In genomic region chr4:155172909-155173821, GRCm38 (mm10) we compare ENCODE assay signal across 8 mouse cellular contexts. TPM values are rescaled to one million over a fixed set of nuclear protein-coding genes. Genes with fewer than 3 reads are reported as not detected.
DNase-seq lines count a peak whose midpoint lies in the region; ATAC-seq and TF ChIP-seq lines count a peak whose summit lies in the region.

No protein-coding gene starts in this region.

- peak; percentile 86 for DNase-seq in ES-E14 (ENCODE audit: low read depth, low spot score)
- peak; percentile 23 for DNase-seq in c-Kit-positive CD71-positive TER-119-negative erythroid progenitor cells, embryonic 14.5 days (ENCODE audit: low read depth)
- DNase-seq in forebrain, postnatal 0 days = peak; percentile 75
- peak; percentile 94 for DNase-seq in heart, postnatal 4 days
- DNase-seq in layer of hippocampus, adult 8-10 months (ENCODE audit: low spot score in 2 of 2) = peak; percentile 81 to 82
- peak; percentile 94 for DNase-seq in retina, embryonic 14.5 days (ENCODE audit: low spot score)
- no peak for DNase-seq in thymus, adult 18-20 months

- H3K9me3 ChIP-seq in ES-E14 (ENCODE audit: control insufficient read depth, insufficient read depth, low read depth, low read length) = no peaks in the 10 kb centered on the region
- no peaks in the 10 kb centered on the region for H3K9me3 ChIP-seq in forebrain, postnatal 0 days (ENCODE audit: low read length)
- no peaks in the 10 kb centered on the region for H3K9me3 ChIP-seq in lung, embryonic 15.5 days

- no peaks in the 10 kb centered on the region for H3K27me3 ChIP-seq in forebrain, postnatal 0 days (ENCODE audit: insufficient read depth, low read length)
- no peaks in the 10 kb centered on the region for H3K27me3 ChIP-seq in lung, embryonic 15.5 days

- H3K4me2 ChIP-seq in forebrain, postnatal 0 days (ENCODE audit: low read depth) = peak overlapping the region; percentile 19; the same call in 1 of the 2 replicates
- H3K4me2 ChIP-seq in lung, embryonic 15.5 days = peak overlapping the region; percentile 43

- no peak for TF ChIP-seq CTCF in forebrain, postnatal 0 days (IDR thresholded peaks at IDR 0.05; ENCODE audit: low read depth)

- peak overlapping the region; percentile 68 for H3K9ac ChIP-seq in ES-E14 (ENCODE audit: insufficient read depth, low read depth, low read length, poor library complexity, severe bottlenecking)
- 0 out of 2 replicates have a peak overlapping the region, but pooled peaks have one; percentile 10 for H3K9ac ChIP-seq in forebrain, postnatal 0 days
- peak overlapping the region; percentile 23 for H3K9ac ChIP-seq in lung, embryonic 15.5 days

- peak overlapping the region; percentile 25 to 46 for H3K4me3 ChIP-seq in ES-E14 (ENCODE audit: insufficient read depth in 1 of 2, low read depth in 1 of 2, low read length in 2 of 2, poor library complexity in 1 of 2, severe bottlenecking in 1 of 2)
- H3K4me3 ChIP-seq in forebrain, postnatal 0 days (ENCODE audit: low read depth, low read length) = no peak overlapping the region
- H3K4me3 ChIP-seq in lung, embryonic 15.5 days = peak overlapping the region; percentile 3; the same call in 1 of the 2 replicates

- in situ Hi-C loops in ES-E14 (cut with MboI; ENCODE audit: low sequenced_read_pairs in 2 of 2, unreplicated experiment in 2 of 2) = no loop called here

- WGBS in forebrain, postnatal 0 days = 8% methylated on average over 21 of the region's 21 CpGs
- WGBS in lung, embryonic 15.5 days = 10% methylated on average over 21 of the region's 21 CpGs

- H3K36me3 ChIP-seq in ES-E14 (ENCODE audit: control insufficient read depth, insufficient read depth, low read length, poor library complexity, severe bottlenecking) = no peaks in the 10 kb centered on the region; the same call in 1 of the 2 replicates
- H3K36me3 ChIP-seq in forebrain, postnatal 0 days (ENCODE audit: insufficient read depth) = no peaks in the 10 kb centered on the region
- H3K36me3 ChIP-seq in lung, embryonic 15.5 days = no peaks in the 10 kb centered on the region

- H3K27ac ChIP-seq in ES-E14 (ENCODE audit: insufficient read depth, low read depth, low read length, poor library complexity, severe bottlenecking) = peak overlapping the region; percentile 74
- H3K27ac ChIP-seq in forebrain, postnatal 0 days (ENCODE audit: low read depth, low read length) = peak overlapping the region; percentile 51
- H3K27ac ChIP-seq in lung, embryonic 15.5 days = peak overlapping the region; percentile 98

- ATAC-seq in forebrain, postnatal 0 days = peak; percentile 74
- ATAC-seq in lung, embryonic 15.5 days (ENCODE audit: borderline replicate concordance, extremely low read depth, low FRiP score, low TSS enrichment) = peak; percentile 91

- peaks cover 34 to 48% of the 10 kb centered on the region in 2 experiments for H3K4me1 ChIP-seq in ES-E14 (ENCODE audit: control insufficient read depth in 2 of 2, insufficient read depth in 2 of 2, low read length in 2 of 2, poor library complexity in 1 of 2)
- H3K4me1 ChIP-seq in forebrain, postnatal 0 days (ENCODE audit: insufficient read depth) = peaks cover 43% of the 10 kb centered on the region
- peaks cover 94% of the 10 kb centered on the region for H3K4me1 ChIP-seq in lung, embryonic 15.5 days

TF ChIP-seq in ES-E14, 5 proteins besides CTCF, POLR2A, EP300 and RAD21:
- TF ChIP-seq HCFC1 (IDR thresholded peaks at IDR 0.05; ENCODE audit: borderline replicate concordance, insufficient read depth, low read length) = no peak
- peak; percentile 75; the same call in 1 of the 2 replicates for TF ChIP-seq CHD2 (IDR thresholded peaks at IDR 0.05; ENCODE audit: low read depth, low read length)

RNA-seq across cellular contexts. Expression of gene Ski, which starts 49.2 kb away (rescaled TPM):
- 30.2 and 38.0 TPM in 2 replicates for total RNA-seq in ES-E14 (2012; rRNA removed)
- total RNA-seq in forebrain, postnatal 0 days (2014; rRNA removed) = 66.9 and 68.7 TPM in 2 replicates
- polyA plus RNA-seq in forebrain, postnatal 0 days (2015; fragmentation: Nextera tagmentation; extraction: Ambion mirVana) = 11.7 and 12.2 TPM in 2 replicates
- total RNA-seq in heart, postnatal 4 days (2021) = 10 to 100 TPM; 93.8 to 98.1 TPM
- 100 to 1,000 TPM; 122 to 130 (median 125) TPM for total RNA-seq in layer of hippocampus, adult 8-10 months (2022)
- 16.1 and 16.9 TPM in 2 replicates for polyA plus RNA-seq in lung, embryonic 15.5 days (2015; fragmentation: Nextera tagmentation; extraction: Ambion mirVana)

Comparison
In these comparisons a context has a peak if more than half of its experiments do, and no peak if none do; other contexts are left out.
1. DNase-seq: peak in ES-E14 (single experiment), c-Kit-positive CD71-positive TER-119-negative erythroid progenitor cells, embryonic 14.5 days (single experiment), forebrain, postnatal 0 days (single experiment), heart, postnatal 4 days (single experiment), layer of hippocampus, adult 8-10 months (2 of 2) and retina, embryonic 14.5 days (single experiment); none in thymus, adult 18-20 months (0 of 2).
2. H3K9ac ChIP-seq: peak in every context shown above with its lines; median percentile 68 in ES-E14; 23 in lung, embryonic 15.5 days; 10 in forebrain, postnatal 0 days.
3. Peak in every context shown above with its lines, with median percentiles within 50 percentile points of each other: H3K27ac ChIP-seq.